Mouse (Mus musculus) testis, adult 2 months (tissue): ENCODE measurements around the gene Pkd1l2.

Experiments used
- CTCF ChIP-seq: fragments of 200-500 bp; IDR thresholded peaks from 2 replicates; pipeline ENCODE4 v1.5.1; 2012; ENCODE audit warnings: low read depth, mild to moderate bottlenecking, inconsistent platforms, low read length, moderate library complexity; ENCODE audit not compliant: control insufficient read depth, insufficient read depth, insufficient replicate concordance
- POLR2A ChIP-seq: fragments of 200-500 bp; IDR thresholded peaks from 2 replicates; pipeline ENCODE4 v1.6.1; 2012; ENCODE audit warnings: low read depth, mild to moderate bottlenecking, inconsistent platforms, low read length, moderate library complexity; ENCODE audit not compliant: control insufficient read depth

GRCm38 (mm10) chr8:117111641-117112040 lies 29.4 kb upstream of the Pkd1l2 start:
- TF ChIP-seq POLR2A, result no peak
- no peak for TF ChIP-seq CTCF
